Mouse (Mus musculus) hindbrain, postnatal 0 days (tissue): Measurements from ENCODE around the gene Akap14. TPM values are rescaled to one million over a fixed set of nuclear protein-coding genes. Genes with fewer than 3 reads are reported as not detected.
A peak's percentile ranks its signal among the peaks of the same experiment; 100 is the strongest.

Source experiments
- ATAC-seq: fragments of 200-750 bp; cut with Nextera tagmentation; 2 replicates; pipeline ENCODE4 v1.8.0; 2017; ENCODE audit warnings: mild to moderate bottlenecking, moderate TSS enrichment, moderate library complexity
- DNase-seq: peaks from one replicate; pipeline ENCODE4 v3.0.0-alpha.2; 2015; ENCODE audit warnings: low spot score
- H3K27ac ChIP-seq: fragments of 300-500 bp; sonication (generic); 2 replicates; pipeline ENCODE4 v1.5.1; 2014; ENCODE audit warnings: mild to moderate bottlenecking
- H3K27me3 ChIP-seq: fragments of 300-500 bp; sonication (generic); 2 replicates; pipeline ENCODE4 v1.6.1; 2014; ENCODE audit warnings: low read length, mixed read lengths; ENCODE audit not compliant: insufficient read depth
- H3K36me3 ChIP-seq: fragments of 300-500 bp; sonication (generic); 2 replicates; pipeline ENCODE4 v1.6.1; 2014; ENCODE audit warnings: low read length, mixed read lengths; ENCODE audit not compliant: insufficient read depth
- H3K4me1 ChIP-seq: fragments of 300-500 bp; sonication (generic); 2 replicates; pipeline ENCODE4 v1.6.1; 2014; ENCODE audit warnings: antibody characterized with exemption, low read length, mixed read lengths; ENCODE audit not compliant: insufficient read depth
- H3K4me2 ChIP-seq: fragments of 300-500 bp; sonication (generic); 2 replicates; pipeline ENCODE4 v1.6.1; 2014; ENCODE audit warnings: low read depth, mild to moderate bottlenecking, low read length, moderate library complexity, mixed read lengths
- H3K4me3 ChIP-seq: fragments of 300-500 bp; sonication (generic); 2 replicates; pipeline ENCODE4 v1.5.1; 2014; ENCODE audit warnings: low read length
- H3K9ac ChIP-seq: fragments of 300-500 bp; sonication (generic); replicated peaks from 2 replicates; pipeline ENCODE4 v1.6.1; 2014; ENCODE audit warnings: mild to moderate bottlenecking, low read length, moderate library complexity, mixed read lengths
- H3K9me3 ChIP-seq: fragments of 300-500 bp; sonication (generic); 2 replicates; pipeline ENCODE4 v1.6.1; 2016; ENCODE audit warnings: low read length, mixed read lengths
- CTCF ChIP-seq: IDR thresholded peaks from 2 replicates; pipeline ENCODE4 v1.5.1; 2016; ENCODE audit warnings: antibody characterized with exemption, control low read depth, low read depth
- WGBS: fragments of 180-500 bp; shearing (Covaris S2); extraction: QIAGEN DNeasy Blood & Tissue Kit; methylation state at CpG from one replicate; pipeline ENCODE4 v1.1.7; 2014; 5-methylcytosine and 5-hydroxymethylcytosine counted together
- polyA plus RNA-seq: library from polyadenylated mRNA; unstranded; fragments of >200 nt; fragmentation: Nextera tagmentation; extraction: Ambion mirVana; gene quantifications from 2 replicates; pipeline ENCODE4 v1.2.1, GENCODE M21; 2015
- total RNA-seq: library from RNA; depleted of rRNA; stranded (reverse); fragments of >200 nt; gene quantifications from 2 replicates; pipeline ENCODE4 v1.2.3, GENCODE M21; 2014

Gene Akap14
- total and polyA plus RNA-seq, 2 experiments from 2014 or later: 0.23 TPM; not detected in 1

DNA sequence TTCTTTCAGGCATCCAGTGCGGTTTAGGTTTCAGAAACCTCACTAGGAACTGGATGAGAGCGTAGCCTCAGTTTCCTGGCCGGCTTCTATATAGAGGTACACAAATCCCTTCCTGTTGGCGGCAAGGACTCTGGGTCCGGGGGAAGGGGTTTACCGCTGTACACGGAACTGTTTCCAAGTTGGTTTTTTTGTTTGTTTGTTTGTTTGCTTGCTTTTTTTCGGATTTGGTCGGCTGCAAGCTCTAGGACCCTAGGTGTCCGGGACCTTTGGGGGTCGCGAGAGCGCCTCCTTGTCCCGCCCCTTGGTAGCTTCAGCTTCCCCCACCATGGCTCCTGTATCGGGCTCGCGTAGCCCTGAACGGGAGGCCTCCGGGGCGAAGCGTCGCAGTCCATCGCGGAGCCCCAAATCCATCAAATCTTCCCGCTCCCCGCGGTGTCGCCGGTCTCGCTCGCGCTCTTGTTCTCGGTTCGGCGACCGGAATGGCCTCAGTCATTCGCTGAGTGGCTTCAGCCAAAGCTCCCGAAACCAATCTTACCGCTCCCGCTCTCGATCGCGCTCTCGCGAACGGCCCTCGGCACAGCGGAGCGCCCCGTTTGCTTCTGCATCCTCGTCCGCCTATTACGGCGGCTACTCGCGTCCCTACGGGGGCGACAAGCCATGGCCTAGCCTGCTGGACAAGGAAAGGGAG is 41.8 kb downstream of the Akap14 start, which contains the start of gene Nkap:
Nkap (plus strand) TSS at position 125 of the 688 bp plus-strand sequence.
- no peak for TF ChIP-seq CTCF
- no peaks in the 10 kb centered on the region for H3K36me3 ChIP-seq
- peak within 1 kb of the TSS; percentile 65 for H3K9ac ChIP-seq
- H3K9me3 ChIP-seq: no peaks in the 10 kb centered on the region
- DNase-seq (peak; percentile 81), ATAC-seq (peak; percentile 95)
- peak within 1 kb of the TSS; percentile 59 for H3K4me2 ChIP-seq
- 24% methylated on average over 58 of the region's 58 CpGs for WGBS
- H3K4me1 ChIP-seq: peaks cover 4% of the 10 kb centered on the region; the same call in 1 of the 2 replicates
- H3K4me3 ChIP-seq: peak within 1 kb of the TSS; percentile 59
- H3K27ac ChIP-seq: peak within 1 kb of the TSS; percentile 74
- H3K27me3 ChIP-seq: no peaks in the 10 kb centered on the region

DNA sequence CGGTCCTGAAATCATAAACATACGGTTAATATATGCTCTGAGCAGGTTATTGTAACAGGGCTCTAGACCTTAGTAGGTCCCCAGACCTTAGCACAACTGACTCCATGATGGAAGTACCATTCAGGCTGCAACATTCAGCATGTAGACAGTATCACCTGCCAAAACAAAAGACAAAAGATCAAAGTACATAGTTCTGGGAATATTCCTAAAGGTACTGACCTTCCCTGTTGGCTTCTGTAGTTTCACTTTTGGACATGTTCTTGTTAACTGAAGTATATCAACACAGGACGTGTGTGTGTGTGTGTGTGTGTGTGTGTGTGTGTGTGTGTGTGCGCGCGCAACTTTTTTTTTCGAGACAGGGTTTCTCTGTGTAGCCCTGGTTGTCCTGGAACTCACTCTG is 43.1 kb downstream of the Akap14 start:
- Histone ChIP-seq H3K4me1 (peaks cover 4% of the 10 kb centered on the region; the same call in 1 of the 2 replicates), H3K9ac (no peak overlapping the region), H3K4me2 (no peak overlapping the region), H3K36me3 (no peaks in the 10 kb centered on the region), H3K27ac (no peak overlapping the region), H3K4me3 (no peak overlapping the region), H3K27me3 (no peaks in the 10 kb centered on the region), H3K9me3 (no peaks in the 10 kb centered on the region)
- DNase-seq (no peak), ATAC-seq (no peak)
- TF ChIP-seq CTCF: no peak
- 94% methylated on average over 7 of the region's 7 CpGs for WGBS

DNA sequence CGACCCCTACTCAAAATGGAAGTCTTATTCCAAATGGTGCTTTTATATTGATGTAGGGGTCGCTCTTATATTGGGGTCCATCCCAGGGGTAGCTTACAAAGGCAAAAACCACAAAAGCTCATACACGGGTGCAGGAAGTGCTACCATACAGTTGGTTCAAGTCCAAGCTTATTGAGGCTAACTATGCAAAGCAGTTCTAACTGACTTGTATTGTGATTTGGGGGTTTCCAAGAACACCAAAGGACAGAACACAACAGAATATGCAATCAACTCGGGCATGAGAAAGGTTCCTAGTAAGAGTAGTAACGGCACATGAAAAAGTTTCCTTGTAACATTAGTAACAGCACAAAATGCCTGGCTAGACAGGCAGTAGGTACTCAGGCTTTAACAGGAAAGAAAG is 48.4 kb downstream of the Akap14 start:
- H3K4me1 ChIP-seq: no peaks in the 10 kb centered on the region
- no peaks in the 10 kb centered on the region for H3K36me3 ChIP-seq
- 73% methylated on average over 5 of the region's 5 CpGs for WGBS
- no peak for ATAC-seq
- no peak overlapping the region for H3K4me3 ChIP-seq
- no peak overlapping the region for H3K27ac ChIP-seq
- no peaks in the 10 kb centered on the region for H3K9me3 ChIP-seq
- no peaks in the 10 kb centered on the region for H3K27me3 ChIP-seq
- no peak overlapping the region for H3K9ac ChIP-seq
- no peak for TF ChIP-seq CTCF
- no peak for DNase-seq
- no peak overlapping the region for H3K4me2 ChIP-seq

DNA sequence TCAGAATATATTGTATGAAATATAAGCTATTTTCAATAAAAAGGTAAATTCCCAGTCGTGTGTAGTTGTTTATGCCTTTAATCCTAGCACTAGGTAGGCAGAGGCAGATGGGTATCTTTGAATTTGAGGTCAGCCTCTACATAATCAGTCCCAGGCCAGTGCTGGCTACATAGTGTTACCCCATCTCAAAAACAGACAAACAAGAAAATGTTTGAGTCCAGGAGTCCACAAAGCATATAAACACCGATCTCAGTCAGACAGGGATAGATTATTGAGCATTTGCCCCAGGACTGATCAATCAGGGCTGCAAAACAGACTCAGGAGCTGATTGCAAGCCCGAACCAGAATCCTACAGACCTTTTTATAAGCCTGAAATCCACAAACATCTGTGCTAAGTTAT is 49.1 kb downstream of the Akap14 start:
- Histone ChIP-seq H3K36me3 (no peaks in the 10 kb centered on the region), H3K4me1 (no peaks in the 10 kb centered on the region), H3K4me2 (no peak overlapping the region), H3K27me3 (no peaks in the 10 kb centered on the region), H3K9ac (no peak overlapping the region), H3K9me3 (no peaks in the 10 kb centered on the region), H3K4me3 (no peak overlapping the region), H3K27ac (no peak overlapping the region)
- WGBS: 54% methylated on average over 3 of the region's 3 CpGs
- ATAC-seq (no peak), DNase-seq (no peak)
- TF ChIP-seq CTCF: no peak

DNA sequence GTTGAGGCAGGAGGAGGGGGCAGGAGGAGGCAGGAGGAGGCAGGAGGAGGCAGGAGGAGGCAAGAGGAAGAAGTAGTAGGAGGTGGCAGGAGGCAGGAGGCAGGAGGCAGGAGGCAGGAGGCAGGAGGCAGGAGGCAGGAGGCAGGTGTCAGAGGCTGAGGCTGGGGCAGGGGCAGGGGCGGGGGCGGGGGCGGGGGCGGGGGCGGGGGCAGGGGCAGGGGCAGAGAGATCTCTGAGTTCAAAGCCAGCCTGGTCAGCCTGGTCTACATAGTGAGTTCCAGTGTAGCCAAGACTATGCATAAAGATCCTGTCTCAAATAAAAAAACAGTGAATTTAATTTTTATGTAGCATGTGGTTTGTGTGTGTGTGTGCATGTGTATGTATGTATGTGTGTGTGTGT is 51.6 kb downstream of the Akap14 start:
- Histone ChIP-seq H3K27me3 (no peaks in the 10 kb centered on the region), H3K4me2 (no peak overlapping the region), H3K4me1 (no peaks in the 10 kb centered on the region), H3K36me3 (no peaks in the 10 kb centered on the region), H3K4me3 (no peak overlapping the region), H3K27ac (no peak overlapping the region), H3K9ac (no peak overlapping the region), H3K9me3 (no peaks in the 10 kb centered on the region)
- WGBS: 60% methylated on average over 2 of the region's 5 CpGs
- DNase-seq (no peak), ATAC-seq (no peak)
- no peak for TF ChIP-seq CTCF

DNA sequence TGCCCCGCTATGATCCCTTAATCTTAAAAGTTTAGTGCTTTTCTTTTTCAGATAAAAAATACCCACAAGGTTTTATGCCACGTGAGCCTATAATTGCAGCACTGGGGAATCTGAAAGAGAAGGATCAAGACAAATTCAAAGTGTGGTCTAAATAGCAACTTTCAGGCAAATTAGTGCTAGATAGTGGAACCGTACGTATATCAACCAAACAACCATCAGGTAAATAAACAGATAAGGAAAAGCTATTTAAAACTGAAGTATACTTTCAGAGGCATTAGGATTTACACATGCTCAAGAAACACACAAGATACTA is 57.8 kb downstream of the Akap14 start:
- H3K36me3 ChIP-seq: no peaks in the 10 kb centered on the region
- 79% methylated on average over 4 of the region's 4 CpGs for WGBS
- no peaks in the 10 kb centered on the region for H3K4me1 ChIP-seq
- H3K27ac ChIP-seq: no peak overlapping the region
- peak overlapping the region; percentile 54 for H3K4me2 ChIP-seq
- H3K27me3 ChIP-seq: no peaks in the 10 kb centered on the region
- H3K9me3 ChIP-seq: no peaks in the 10 kb centered on the region
- no peak overlapping the region for H3K9ac ChIP-seq
- no peak overlapping the region for H3K4me3 ChIP-seq
- no peak for ATAC-seq
- no peak for DNase-seq
- TF ChIP-seq CTCF: no peak

DNA sequence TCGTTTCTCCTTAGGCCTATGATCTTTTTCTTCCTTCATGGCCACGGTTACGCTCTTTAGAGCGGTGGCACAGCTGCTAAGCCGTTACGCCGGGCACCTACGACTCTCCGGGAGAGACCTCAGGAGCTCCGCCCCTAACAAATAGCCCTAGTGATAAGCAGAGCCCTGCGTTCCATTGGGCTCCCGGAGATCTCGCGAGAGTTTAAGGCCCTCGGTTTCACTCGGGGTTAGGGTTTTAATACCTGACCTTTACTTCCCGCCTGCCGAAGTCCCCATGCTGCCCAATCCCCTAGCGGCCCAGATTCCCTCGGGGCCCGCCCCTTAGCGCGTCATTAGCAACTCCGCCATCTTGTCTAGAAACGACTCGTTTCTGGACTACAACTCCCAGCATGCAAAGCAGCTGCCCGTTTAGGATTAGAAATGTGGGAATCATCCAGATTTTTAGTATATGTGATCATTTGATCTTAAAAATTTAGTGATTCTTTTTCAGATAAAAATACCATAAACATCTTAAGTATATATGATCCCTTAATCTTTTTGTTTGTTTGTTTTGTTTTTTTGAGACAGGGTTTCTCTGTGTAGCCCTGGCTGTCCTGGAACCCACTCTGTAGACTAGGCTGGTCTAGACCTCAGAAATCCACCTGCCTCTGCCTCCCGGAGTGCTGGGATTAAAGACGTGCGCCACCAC is 58.3 kb downstream of the Akap14 start, which contains the start of gene Upf3b:
Upf3b (minus strand) TSS at position 130 of the 688 bp plus-strand sequence.
- H3K4me3 ChIP-seq: peak within 1 kb of the TSS; percentile 52
- DNase-seq (peak; percentile 94), ATAC-seq (peak; percentile 98)
- 29% methylated on average over 30 of the region's 30 CpGs for WGBS
- H3K4me1 ChIP-seq: no peaks in the 10 kb centered on the region
- no peak for TF ChIP-seq CTCF
- H3K9ac ChIP-seq: peak within 1 kb of the TSS; percentile 65
- peak within 1 kb of the TSS; percentile 89 for H3K27ac ChIP-seq
- no peaks in the 10 kb centered on the region for H3K36me3 ChIP-seq
- H3K9me3 ChIP-seq: no peaks in the 10 kb centered on the region
- H3K4me2 ChIP-seq: peak within 1 kb of the TSS; percentile 54
- no peaks in the 10 kb centered on the region for H3K27me3 ChIP-seq
